In the genomic region with DNA sequence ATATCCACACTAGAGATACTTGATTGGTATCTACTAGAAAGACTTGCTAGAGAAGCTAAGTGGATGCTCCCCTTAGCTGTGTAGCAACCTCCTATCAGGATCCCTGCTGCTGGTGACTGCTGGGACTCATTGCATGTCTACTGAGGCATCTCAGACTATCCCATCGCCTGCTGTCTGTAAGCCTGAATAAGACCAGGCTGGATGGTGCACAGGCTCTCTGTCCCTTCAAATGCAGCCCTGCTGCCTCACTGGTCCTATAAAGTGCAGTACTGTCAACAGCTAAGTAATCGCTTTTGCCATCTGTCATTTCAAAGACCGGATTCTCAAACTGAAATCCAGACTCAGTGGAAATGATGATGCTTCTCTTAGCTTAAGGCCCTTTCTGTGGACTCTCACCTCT, we compare ENCODE assay signal across 15 mouse cellular contexts.
"Had no signal": no experiment of that assay in that cellular context is flagged by ENCODE, and none has a peak within 500 bp of the region (broad histone marks: within the 10 kb centered on the region; RNA-seq: fewer than 3 reads in every experiment).

No protein-coding gene starts in this region.

- H3K4me2 ChIP-seq: liver, embryonic 11.5 days; liver, embryonic 15.5 days; midbrain, embryonic 13.5 days had no signal

- DNase-seq: kidney, adult 11 months; kidney, adult 9 months; kidney, postnatal 25 days; layer of hippocampus, adult 9-11 months; layer of hippocampus, postnatal 36 days; lung, adult 2 months; lung, postnatal 36 days; retina, postnatal 1 day; right cerebral cortex, postnatal 14 days; thymus, postnatal 36 days had no signal

- H3K9ac ChIP-seq: liver, embryonic 15.5 days; midbrain, embryonic 13.5 days had no signal

- H3K4me3 ChIP-seq: liver, embryonic 15.5 days; midbrain, embryonic 13.5 days; myocyte had no signal

- ATAC-seq: lung, postnatal 0 days; midbrain, embryonic 13.5 days had no signal

- H3K9me3 ChIP-seq: liver, embryonic 15.5 days; midbrain, embryonic 13.5 days had no signal

- H3K36me3 ChIP-seq: liver, embryonic 15.5 days; midbrain, embryonic 13.5 days had no signal

- H3K27me3 ChIP-seq: liver, embryonic 15.5 days; midbrain, embryonic 13.5 days had no signal

- H3K27ac ChIP-seq: liver, embryonic 15.5 days; midbrain, embryonic 13.5 days had no signal

- H3K4me1 ChIP-seq: liver, embryonic 15.5 days had no signal
